Mouse (Mus musculus) liver, adult (tissue): Measurements from ENCODE around the gene Zscan4c.
"Not testable (repeated sequence)": the region's sequence is repeated elsewhere in the genome, so short reads cannot be mapped to it uniquely, and the experiment has no call there.

Experiments used
- GATA4 ChIP-seq: IDR thresholded peaks from 2 replicates; pipeline ENCODE4 v1.6.1; 2014; ENCODE audit warnings: mild to moderate bottlenecking, low read length; ENCODE audit not compliant: insufficient replicate concordance

Zscan4c gene

DNA sequence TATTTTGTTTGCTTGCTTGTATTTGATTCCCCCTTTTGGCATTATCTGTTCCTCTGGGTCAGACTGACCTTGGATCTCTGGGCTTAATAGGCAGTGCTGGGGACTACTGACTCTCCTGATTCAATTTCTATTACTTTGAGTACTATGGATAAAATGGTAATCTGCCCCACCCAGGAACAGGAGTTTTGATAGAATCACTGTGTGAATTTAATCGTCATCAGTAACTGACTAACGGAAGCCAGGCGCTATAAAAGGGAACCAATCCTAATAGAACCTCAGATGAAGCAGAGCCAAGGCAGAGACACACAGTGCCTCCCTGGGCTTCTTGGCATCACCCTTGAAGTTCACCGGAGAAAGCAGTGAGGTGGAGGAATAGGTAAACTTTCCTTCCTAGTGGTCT, at the start of gene Zscan4c:
Gene Zscan4c, plus strand, starts transcription at position 301 of the 400 bp plus-strand sequence.
- TF ChIP-seq GATA4, result not testable (repeated sequence)
